Mouse (Mus musculus) intestine, embryonic 14.5 days (tissue): ENCODE measurements around the gene Prss50. TPM values are rescaled to one million over a fixed set of nuclear protein-coding genes. Genes with fewer than 3 reads are reported as not detected.
A peak's percentile ranks its signal among the peaks of the same experiment; 100 is the strongest.

Source experiments
- ATAC-seq: fragments of 200-750 bp; cut with Nextera tagmentation; replicated peaks from 2 replicates; pipeline ENCODE4 v1.8.0; 2017; ENCODE audit warnings: low read depth, moderate number of reproducible peaks, moderate TSS enrichment, moderate library complexity; ENCODE audit not compliant: low FRiP score, low TSS enrichment
- DNase-seq: peaks from one replicate; pipeline ENCODE4 v3.0.0-alpha.2; 2018; ENCODE audit warnings: low spot score
- H3K27ac ChIP-seq: fragments of 300-500 bp; sonication (generic); 2 replicates; pipeline ENCODE4 v1.5.1; 2014; ENCODE audit warnings: low read depth, mild to moderate bottlenecking, control low read depth
- H3K27me3 ChIP-seq: fragments of 300-500 bp; sonication (generic); replicated peaks from 2 replicates; pipeline ENCODE4 v1.6.1; 2014; ENCODE audit warnings: low read length, control low read depth; ENCODE audit not compliant: control insufficient read depth, insufficient read depth
- H3K36me3 ChIP-seq: fragments of 300-500 bp; sonication (generic); 2 replicates; pipeline ENCODE4 v1.6.1; 2014; ENCODE audit warnings: low read length, control low read depth; ENCODE audit not compliant: control insufficient read depth, insufficient read depth
- H3K4me1 ChIP-seq: fragments of 300-500 bp; sonication (generic); replicated peaks from 2 replicates; pipeline ENCODE4 v1.6.1; 2014; ENCODE audit warnings: low read length, control low read depth, mixed read lengths; ENCODE audit not compliant: control insufficient read depth, insufficient read depth
- H3K4me2 ChIP-seq: fragments of 300-500 bp; sonication (generic); 2 replicates; pipeline ENCODE4 v1.6.1; 2014; ENCODE audit warnings: low read length
- H3K4me3 ChIP-seq: fragments of 300-500 bp; sonication (generic); 2 replicates; pipeline ENCODE4 v1.5.1; 2014; ENCODE audit warnings: low read depth, low read length, control low read depth, mixed read lengths
- H3K9ac ChIP-seq: fragments of 300-500 bp; sonication (generic); 2 replicates; pipeline ENCODE4 v1.6.1; 2014; ENCODE audit warnings: mild to moderate bottlenecking, low read length
- H3K9me3 ChIP-seq: fragments of 300-500 bp; sonication (generic); 2 replicates; pipeline ENCODE4 v1.6.1; 2016; ENCODE audit warnings: low read length, control low read depth; ENCODE audit not compliant: control insufficient read depth
- WGBS: fragments of 180-500 bp; shearing (Covaris S2); extraction: QIAGEN DNeasy Blood & Tissue Kit; methylation state at CpG from one replicate; pipeline ENCODE4 v1.1.7; 2014; 5-methylcytosine and 5-hydroxymethylcytosine counted together
- polyA plus RNA-seq: library from polyadenylated mRNA; unstranded; fragments of >200 nt; fragmentation: Nextera tagmentation; extraction: Ambion mirVana; gene quantifications from 2 replicates; pipeline ENCODE4 v1.2.1, GENCODE M21; 2014

The Prss50 gene
- polyA plus RNA-seq, 1 experiment from 2014 or later: 0.68 TPM

DNA sequence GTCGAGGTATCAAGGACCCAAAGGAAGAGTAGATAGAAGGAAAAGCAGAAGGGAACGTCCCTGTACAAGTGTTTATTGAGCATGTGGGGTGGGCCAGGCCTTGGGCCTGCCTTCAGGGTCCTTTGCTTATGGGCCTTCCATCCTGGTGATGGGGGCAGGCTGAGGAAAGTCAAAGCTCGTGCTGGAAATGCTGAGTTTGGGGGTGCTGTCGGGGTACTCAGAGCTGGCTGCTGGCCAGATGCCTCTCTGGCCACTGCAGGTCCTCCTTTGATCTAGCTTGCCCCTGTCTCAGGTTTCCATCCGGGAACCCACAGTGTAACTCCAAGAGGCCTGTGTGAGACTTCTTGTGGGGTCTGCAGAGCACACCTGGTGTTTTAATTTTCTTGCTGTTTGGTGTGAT is 756 bp downstream of the Prss50 start:
- no peak overlapping the region for H3K27ac ChIP-seq
- no peaks in the 10 kb centered on the region for H3K9me3 ChIP-seq
- H3K4me3 ChIP-seq: no peak overlapping the region
- 47% methylated on average over 5 of the region's 5 CpGs for WGBS
- H3K27me3 ChIP-seq: peaks cover 26% of the 10 kb centered on the region
- H3K4me1 ChIP-seq: no peaks in the 10 kb centered on the region
- no peak overlapping the region for H3K9ac ChIP-seq
- DNase-seq: no peak
- ATAC-seq: no peak
- H3K4me2 ChIP-seq: no peak overlapping the region
- H3K36me3 ChIP-seq: no peaks in the 10 kb centered on the region

GRCm38 (mm10) chr9:110858967-110859596 is 1.3 kb downstream of the Prss50 start:
- WGBS: 88% methylated on average over 5 of the region's 5 CpGs
- H3K4me2 ChIP-seq: no peak overlapping the region
- H3K36me3 ChIP-seq: no peaks in the 10 kb centered on the region
- H3K4me3 ChIP-seq: no peak overlapping the region
- no peaks in the 10 kb centered on the region for H3K4me1 ChIP-seq
- no peak overlapping the region for H3K27ac ChIP-seq
- peaks cover 26% of the 10 kb centered on the region for H3K27me3 ChIP-seq
- no peak for DNase-seq
- no peaks in the 10 kb centered on the region for H3K9me3 ChIP-seq
- no peak overlapping the region for H3K9ac ChIP-seq
- no peak for ATAC-seq

DNA sequence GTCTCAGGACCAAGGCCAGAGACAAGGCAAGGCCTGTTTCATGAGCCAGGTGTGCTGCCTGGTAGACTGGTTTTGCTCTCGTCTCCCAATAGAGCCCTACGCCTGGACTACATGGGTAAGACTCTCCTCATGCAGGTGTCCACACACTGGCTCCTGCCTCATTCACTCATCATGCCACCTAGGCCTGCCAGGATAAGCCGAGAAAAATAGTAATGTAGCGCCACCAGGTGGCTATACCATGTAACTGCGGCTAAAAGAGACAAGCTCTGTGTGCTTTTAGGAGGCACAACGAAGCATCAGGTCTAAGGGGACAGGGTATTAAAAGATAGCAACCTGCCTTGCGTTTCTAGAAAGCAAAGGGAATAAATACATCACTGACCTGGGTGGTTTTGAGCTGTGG is 13.3 kb downstream of the Prss50 start:
- peak; percentile 76 for DNase-seq

DNA sequence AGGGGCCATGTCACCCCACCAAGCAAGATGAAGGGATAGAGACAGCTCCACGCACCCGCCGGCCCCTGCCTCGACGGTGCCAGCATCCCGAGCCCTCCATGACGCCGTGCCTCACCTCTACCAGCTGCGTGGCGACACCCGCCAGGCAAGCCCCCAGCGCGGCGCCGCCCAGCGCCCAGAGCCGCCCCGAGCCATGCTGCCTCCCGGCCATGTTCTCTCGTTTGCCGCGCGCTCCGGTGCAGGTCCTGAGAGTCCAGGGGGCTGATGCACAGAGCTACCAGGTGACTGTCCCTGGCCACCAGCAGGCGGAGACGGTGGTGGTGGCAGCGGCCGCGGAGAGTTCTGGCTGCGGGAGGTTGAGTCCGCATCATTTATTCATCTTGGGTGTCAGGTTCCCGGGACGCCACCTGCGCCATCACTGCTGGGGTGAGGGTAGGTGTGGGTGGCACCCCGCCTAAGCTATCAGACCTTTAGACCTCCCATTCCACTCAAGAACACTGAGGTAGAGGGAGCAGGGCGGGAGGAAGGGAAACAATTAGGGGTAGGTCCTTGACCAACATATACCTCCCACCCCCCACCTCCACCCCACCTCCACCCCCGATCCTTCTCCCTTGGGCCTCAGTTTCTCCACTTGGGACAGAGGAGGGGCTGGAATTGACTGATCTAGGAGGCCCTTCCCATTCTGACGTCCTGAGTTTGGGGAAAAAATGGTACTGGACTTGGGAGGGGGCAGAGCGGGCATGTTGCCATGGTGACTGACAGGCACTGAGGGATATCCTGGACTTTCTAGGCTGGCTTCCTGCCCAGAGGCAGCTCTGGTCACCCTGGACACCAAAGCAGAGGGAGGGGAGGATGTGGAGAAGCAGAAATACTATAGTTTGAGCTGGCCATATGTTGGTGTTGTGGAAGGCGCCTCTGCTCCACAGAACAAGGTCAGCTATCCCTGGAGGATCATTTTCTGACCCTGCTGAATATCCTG is 16.2 kb downstream of the Prss50 start:
- Histone ChIP-seq H3K9me3 (no peaks in the 10 kb centered on the region), H3K4me2 (peak overlapping the region; percentile 45), H3K27ac (no peak overlapping the region), H3K4me1 (peaks cover 17% of the 10 kb centered on the region), H3K4me3 (peak overlapping the region; percentile 8; the same call in 1 of the 2 replicates), H3K27me3 (peaks cover 17% of the 10 kb centered on the region; the same call in 1 of the 2 replicates), H3K9ac (no peak overlapping the region), H3K36me3 (no peaks in the 10 kb centered on the region)
- DNase-seq: peak; percentile 65
- WGBS: 10% methylated on average over 40 of the region's 40 CpGs
- ATAC-seq: no peak

More for the DNA sequence above, 13.3 kb downstream of the Prss50 start:
- Histone ChIP-seq H3K4me3 (no peak overlapping the region), H3K4me2 (no peak overlapping the region), H3K36me3 (no peaks in the 10 kb centered on the region), H3K4me1 (peaks cover 17% of the 10 kb centered on the region), H3K27ac (no peak overlapping the region), H3K9ac (no peak overlapping the region), H3K9me3 (no peaks in the 10 kb centered on the region), H3K27me3 (peaks cover 17% of the 10 kb centered on the region; the same call in 1 of the 2 replicates)
- no peak for ATAC-seq
- 22% methylated on average over 7 of the region's 7 CpGs for WGBS

DNA sequence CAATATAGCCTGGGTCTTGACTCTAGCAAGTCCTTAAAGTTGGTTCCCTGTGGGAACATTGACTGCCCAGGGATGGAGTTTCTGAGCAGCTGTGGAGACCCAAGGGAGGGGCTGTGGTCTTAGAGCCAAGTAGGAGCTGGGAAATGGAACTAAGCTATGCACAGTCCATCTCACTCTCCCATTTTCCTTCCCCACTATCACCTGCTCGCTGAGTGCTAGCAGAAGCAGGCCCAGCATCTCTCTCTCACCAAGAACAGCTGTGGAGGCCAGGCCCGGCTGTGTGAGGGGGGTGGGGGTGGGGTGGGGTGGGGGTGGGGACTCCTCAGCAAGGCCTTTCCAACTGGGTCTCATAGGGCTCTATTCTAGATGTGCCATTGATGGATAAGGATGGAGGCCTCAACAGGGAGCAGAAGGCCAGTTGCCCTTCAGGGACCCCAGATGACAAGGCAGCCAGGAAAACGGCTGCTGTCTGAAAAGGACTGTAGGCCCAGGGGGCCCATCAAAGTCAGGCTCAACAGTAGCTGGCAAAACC is 17.0 kb downstream of the Prss50 start:
- H3K9me3 ChIP-seq: no peaks in the 10 kb centered on the region
- no peak overlapping the region for H3K9ac ChIP-seq
- peaks cover 17% of the 10 kb centered on the region for H3K4me1 ChIP-seq
- no peak overlapping the region for H3K4me3 ChIP-seq
- H3K27ac ChIP-seq: no peak overlapping the region
- ATAC-seq: no peak; the same call in 1 of the 2 replicates
- 25% methylated on average over 3 of the region's 3 CpGs for WGBS
- no peak for DNase-seq
- H3K36me3 ChIP-seq: no peaks in the 10 kb centered on the region
- peaks cover 17% of the 10 kb centered on the region; the same call in 1 of the 2 replicates for H3K27me3 ChIP-seq
- H3K4me2 ChIP-seq: no peak overlapping the region

- no peak for DNase-seq
- Histone ChIP-seq H3K4me3 (no peak overlapping the region), H3K9ac (no peak overlapping the region), H3K27ac (no peak overlapping the region), H3K27me3 (peaks cover 21% of the 10 kb centered on the region; the same call in 1 of the 2 replicates), H3K36me3 (no peaks in the 10 kb centered on the region), H3K4me2 (no peak overlapping the region), H3K4me1 (peaks cover 17% of the 10 kb centered on the region), H3K9me3 (no peaks in the 10 kb centered on the region)
- 20% methylated on average over 5 of the region's 6 CpGs for WGBS
- peak; percentile 45 for ATAC-seq
Measured at GRCm38 (mm10) chr9:110875288-110875695, 17.5 kb downstream of the Prss50 start.

- WGBS: 95% methylated on average over 1 of the region's 1 CpGs
- Histone ChIP-seq H3K27ac (no peak overlapping the region), H3K27me3 (peaks cover 34% of the 10 kb centered on the region), H3K9ac (no peak overlapping the region), H3K9me3 (no peaks in the 10 kb centered on the region), H3K4me3 (no peak overlapping the region), H3K36me3 (no peaks in the 10 kb centered on the region), H3K4me2 (no peak overlapping the region), H3K4me1 (peaks cover 17% of the 10 kb centered on the region)
- DNase-seq (no peak), ATAC-seq (no peak)
Measured at GRCm38 (mm10) chr9:110877353-110877752, 19.6 kb downstream of the Prss50 start.

- WGBS: 89% methylated on average over 5 of the region's 5 CpGs
- H3K9me3 ChIP-seq: no peaks in the 10 kb centered on the region
- H3K4me3 ChIP-seq: no peak overlapping the region
- no peak for ATAC-seq
- no peak overlapping the region for H3K9ac ChIP-seq
- H3K4me2 ChIP-seq: no peak overlapping the region
- H3K36me3 ChIP-seq: no peaks in the 10 kb centered on the region
- no peak overlapping the region for H3K27ac ChIP-seq
- H3K27me3 ChIP-seq: peaks cover 30% of the 10 kb centered on the region
- H3K4me1 ChIP-seq: peaks cover 17% of the 10 kb centered on the region
- no peak for DNase-seq
Measured at GRCm38 (mm10) chr9:110877888-110878287, 20.1 kb downstream of the Prss50 start.
